Mouse (Mus musculus) limb, embryonic 11.5 days (tissue): ENCODE data around the gene Fam166a. TPM values are rescaled to one million over a fixed set of nuclear protein-coding genes. Genes with fewer than 3 reads are reported as not detected.

Experiments used
- ATAC-seq: fragments of 200-750 bp; cut with Nextera tagmentation; 2 replicates; pipeline ENCODE4 v1.8.0; 2017; ENCODE audit warnings: low read depth; ENCODE audit not compliant: insufficient number of reproducible peaks, low FRiP score, low TSS enrichment
- DNase-seq: peaks from one replicate; pipeline ENCODE4 v3.0.0-alpha.2; 2015; ENCODE audit warnings: low spot score
- H3K27ac ChIP-seq: fragments of 300-500 bp; sonication (generic); replicated peaks from 2 replicates; pipeline ENCODE4 v1.5.1; 2014; ENCODE audit warnings: low read depth, mild to moderate bottlenecking, low read length
- H3K27me3 ChIP-seq: fragments of 300-500 bp; sonication (generic); 2 replicates; pipeline ENCODE4 v1.6.1; 2014; ENCODE audit warnings: mild to moderate bottlenecking, low read length, mixed read lengths; ENCODE audit not compliant: control insufficient read depth, insufficient read depth
- H3K36me3 ChIP-seq: fragments of 300-500 bp; sonication (generic); 2 replicates; pipeline ENCODE4 v1.6.1; 2014; ENCODE audit warnings: mild to moderate bottlenecking, low read length, moderate library complexity, mixed read lengths; ENCODE audit not compliant: control insufficient read depth, insufficient read depth
- H3K4me1 ChIP-seq: fragments of 300-500 bp; sonication (generic); 2 replicates; pipeline ENCODE4 v1.6.1; 2014; ENCODE audit warnings: low read length, mixed read lengths; ENCODE audit not compliant: control insufficient read depth, insufficient read depth
- H3K4me2 ChIP-seq: fragments of 300-500 bp; sonication (generic); 2 replicates; pipeline ENCODE4 v1.6.1; 2014; ENCODE audit warnings: low read depth, mild to moderate bottlenecking, moderate library complexity; ENCODE audit not compliant: severe bottlenecking
- H3K4me3 ChIP-seq: fragments of 300-500 bp; sonication (generic); 2 replicates; pipeline ENCODE4 v1.5.1; 2014; ENCODE audit warnings: low read depth, low read length
- H3K9ac ChIP-seq: fragments of 300-500 bp; sonication (generic); 2 replicates; pipeline ENCODE4 v1.6.1; 2014; ENCODE audit warnings: mild to moderate bottlenecking, low read length
- H3K9me3 ChIP-seq: fragments of 300-500 bp; sonication (generic); 2 replicates; pipeline ENCODE4 v1.6.1; 2016; ENCODE audit warnings: low read length; ENCODE audit not compliant: control insufficient read depth
- WGBS: fragments of 180-500 bp; shearing (Covaris S2); extraction: QIAGEN DNeasy Blood & Tissue Kit; methylation state at CpG from one replicate; pipeline ENCODE4 v1.1.7; 2014; 5-methylcytosine and 5-hydroxymethylcytosine counted together
- polyA plus RNA-seq: library from polyadenylated mRNA; unstranded; fragments of >200 nt; fragmentation: Nextera tagmentation; extraction: Ambion mirVana; gene quantifications from 2 replicates; pipeline ENCODE4 v1.2.1, GENCODE M21; 2014

Gene Fam166a
- polyA plus RNA-seq, 1 experiment from 2014 or later = not detected

DNA sequence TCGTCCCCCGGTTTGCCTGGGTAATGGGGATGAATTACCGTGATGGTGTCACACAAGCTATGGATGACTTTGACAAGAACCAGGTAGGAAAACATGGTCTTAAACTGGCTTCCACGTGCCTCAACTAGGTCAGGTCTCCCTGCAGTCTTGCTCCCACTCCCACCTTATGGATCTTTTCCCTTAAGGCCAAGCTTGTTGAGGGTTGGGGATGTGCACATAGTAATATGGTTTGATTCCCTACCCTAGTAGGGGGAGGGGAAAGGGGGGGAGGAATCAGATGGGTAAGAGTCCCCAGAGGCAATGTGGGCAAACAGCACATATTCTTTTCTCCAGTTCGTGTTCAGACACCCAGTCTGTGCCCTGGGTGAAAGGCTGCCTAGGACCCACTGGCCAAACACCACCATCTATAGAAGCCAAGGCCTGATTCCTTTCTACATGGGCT, 2.8 kb downstream of the Fam166a start:
- Histone ChIP-seq H3K9ac (no peak overlapping the region), H3K9me3 (no peaks in the 10 kb centered on the region), H3K4me1 (peaks cover 8% of the 10 kb centered on the region), H3K36me3 (peaks cover 2% of the 10 kb centered on the region; the same call in 1 of the 2 replicates), H3K27ac (no peak overlapping the region), H3K4me3 (no peak overlapping the region), H3K27me3 (no peaks in the 10 kb centered on the region), H3K4me2 (no peak overlapping the region)
- WGBS = 69% methylated on average over 5 of the region's 5 CpGs
- no peak for ATAC-seq
- no peak for DNase-seq

GRCm38 (mm10) chr2:25223681-25224491, 5.3 kb downstream of the Fam166a start:
- DNase-seq (peak; percentile 36), ATAC-seq (peak; percentile 16)
- WGBS = 1% methylated on average over 53 of the region's 53 CpGs

GRCm38 (mm10) chr2:25224492-25224765, 5.9 kb downstream of the Fam166a start, which contains the start of gene Tubb4b:
TSS of gene Tubb4b (minus strand) at chr2:25224702.
- no peaks in the 10 kb centered on the region for H3K9me3 ChIP-seq

More at GRCm38 (mm10) chr2:25223681-25224491, 5.3 kb downstream of the Fam166a start:
- peak overlapping the region; percentile 82 for H3K9ac ChIP-seq
- H3K4me3 ChIP-seq = peak overlapping the region; percentile 85
- peaks cover 8% of the 10 kb centered on the region for H3K4me1 ChIP-seq
- peak overlapping the region; percentile 93 for H3K4me2 ChIP-seq
- peaks cover 2% of the 10 kb centered on the region; the same call in 1 of the 2 replicates for H3K36me3 ChIP-seq
- no peaks in the 10 kb centered on the region for H3K9me3 ChIP-seq
- peak overlapping the region; percentile 88 for H3K27ac ChIP-seq
- no peaks in the 10 kb centered on the region for H3K27me3 ChIP-seq

GRCm38 (mm10) chr2:25224766-25225752, 6.5 kb downstream of the Fam166a start:
- Histone ChIP-seq H3K4me1 (peaks cover 8% of the 10 kb centered on the region), H3K4me2 (peak overlapping the region; percentile 64), H3K27me3 (no peaks in the 10 kb centered on the region), H3K4me3 (peak overlapping the region; percentile 85), H3K9me3 (no peaks in the 10 kb centered on the region), H3K9ac (peak overlapping the region; percentile 65), H3K27ac (peak overlapping the region; percentile 96), H3K36me3 (peaks cover 2% of the 10 kb centered on the region; the same call in 1 of the 2 replicates)
- peak; percentile 97 for DNase-seq
- WGBS = 2% methylated on average over 41 of the region's 41 CpGs
- peak; percentile 96 for ATAC-seq

More at GRCm38 (mm10) chr2:25224492-25224765, 5.9 kb downstream of the Fam166a start, which contains the start of gene Tubb4b:
- H3K4me1 ChIP-seq = peaks cover 8% of the 10 kb centered on the region
- DNase-seq (no peak), ATAC-seq (no peak)
- H3K4me3 ChIP-seq = peak within 1 kb of the TSS; percentile 85
- H3K36me3 ChIP-seq = peaks cover 2% of the 10 kb centered on the region; the same call in 1 of the 2 replicates
- no peaks in the 10 kb centered on the region for H3K27me3 ChIP-seq
- peak within 1 kb of the TSS; percentile 96 for H3K27ac ChIP-seq
- H3K9ac ChIP-seq = peak within 1 kb of the TSS; percentile 82
- WGBS = under 1% methylated on average over 17 of the region's 17 CpGs
- peak within 1 kb of the TSS; percentile 93 for H3K4me2 ChIP-seq

GRCm38 (mm10) chr2:25225811-25226379, 7.3 kb downstream of the Fam166a start:
- peaks cover 2% of the 10 kb centered on the region; the same call in 1 of the 2 replicates for H3K36me3 ChIP-seq
- no peak overlapping the region for H3K9ac ChIP-seq
- 74% methylated on average over 8 of the region's 8 CpGs for WGBS
- peak overlapping the region; percentile 64 for H3K4me2 ChIP-seq
- H3K27ac ChIP-seq = peak overlapping the region; percentile 96
- no peaks in the 10 kb centered on the region for H3K9me3 ChIP-seq
- peak overlapping the region; percentile 85 for H3K4me3 ChIP-seq
- ATAC-seq (no peak), DNase-seq (no peak)
- peaks cover 8% of the 10 kb centered on the region for H3K4me1 ChIP-seq
- H3K27me3 ChIP-seq = no peaks in the 10 kb centered on the region

- WGBS = 76% methylated on average over 5 of the region's 5 CpGs
- Histone ChIP-seq H3K4me1 (peaks cover 8% of the 10 kb centered on the region), H3K9me3 (no peaks in the 10 kb centered on the region), H3K4me3 (no peak overlapping the region), H3K36me3 (no peaks in the 10 kb centered on the region; the same call in 1 of the 2 replicates), H3K27me3 (no peaks in the 10 kb centered on the region), H3K4me2 (no peak overlapping the region), H3K9ac (no peak overlapping the region), H3K27ac (no peak overlapping the region)
- DNase-seq = no peak
- ATAC-seq = no peak
Observed at GRCm38 (mm10) chr2:25226864-25227263, 8.3 kb downstream of the Fam166a start.

DNA sequence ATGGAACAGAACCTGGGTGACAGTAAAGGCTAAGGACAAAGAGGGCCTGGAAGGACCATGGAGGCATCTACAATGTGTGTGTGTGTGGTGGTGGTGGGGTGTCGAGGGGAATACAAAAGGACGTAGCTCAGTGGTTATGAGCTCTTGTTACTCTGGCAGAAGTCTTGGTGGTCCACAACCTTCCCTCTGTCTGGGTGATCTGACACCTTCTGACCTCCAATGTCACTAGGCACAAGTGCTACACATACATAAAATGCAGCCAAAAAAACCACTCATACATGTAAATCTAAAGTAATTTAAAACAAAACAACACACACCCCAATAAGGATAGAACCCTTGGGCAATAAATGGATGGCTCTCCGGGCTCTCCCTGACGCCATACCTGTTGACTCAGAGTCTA, 8.9 kb downstream of the Fam166a start:
- Histone ChIP-seq H3K27ac (no peak overlapping the region), H3K27me3 (no peaks in the 10 kb centered on the region), H3K9ac (0 out of 2 replicates have a peak overlapping the region, but pooled peaks have one; percentile 7), H3K4me2 (no peak overlapping the region), H3K4me3 (no peak overlapping the region), H3K9me3 (no peaks in the 10 kb centered on the region), H3K4me1 (peaks cover 8% of the 10 kb centered on the region), H3K36me3 (no peaks in the 10 kb centered on the region)
- no peak for DNase-seq
- no peak for ATAC-seq
- 89% methylated on average over 4 of the region's 4 CpGs for WGBS
